Mouse (Mus musculus): Measurements from ENCODE around the gene Myadml2. TPM values are rescaled to one million over a fixed set of nuclear protein-coding genes. Genes with fewer than 3 reads are reported as not detected.

Myadml2 gene
- total RNA-seq, 2 experiments from 2014 or later = 109 to 157 TPM

GRCm38 (mm10) chr11:120659509-120660300 is 11.7 kb upstream of the Myadml2 start:
- H3K27ac ChIP-seq = no peak overlapping the region
- TF ChIP-seq CTCF (IDR thresholded peaks at IDR 0.05) = no peak
- intact Hi-C loops (cut with DNase I) = loop anchor here (1.0 to 10.0 kb wide), 3 partner anchors 13 to 115 kb away; partner anchors contain the start of gene Aspscr1
- DNase-seq = peak; percentile 45
- H3K4me3 ChIP-seq = peak overlapping the region; percentile 75

DNA sequence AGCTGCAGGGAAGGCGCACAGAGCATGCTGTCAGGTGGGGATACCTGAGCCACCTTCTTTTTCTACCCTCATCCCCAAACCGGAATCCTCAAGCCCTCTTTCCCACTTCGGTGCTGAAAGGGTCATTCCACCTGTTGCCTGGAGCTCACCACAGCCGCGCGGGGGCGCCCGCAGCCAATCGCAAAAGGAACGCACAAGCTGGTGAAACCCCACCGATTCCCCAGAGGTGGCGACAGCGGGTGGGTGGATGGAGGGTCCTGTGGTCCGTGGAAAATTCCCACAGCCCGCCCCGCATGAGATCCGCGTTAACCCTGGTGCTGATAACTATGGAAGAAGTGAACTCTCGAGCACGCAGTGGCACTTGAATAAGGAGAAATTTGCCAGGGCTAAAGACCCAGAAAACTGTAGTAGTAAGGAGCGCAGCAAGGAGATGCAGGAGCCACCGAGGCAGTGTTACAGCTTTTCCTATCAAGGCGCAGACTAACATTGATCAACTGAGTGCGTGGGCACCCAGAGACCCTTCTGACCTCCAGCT is 11.0 kb upstream of the Myadml2 start:
- DNase-seq = peak; percentile 88
- peak; percentile 93 for TF ChIP-seq CTCF (IDR thresholded peaks at IDR 0.05)
- Histone ChIP-seq H3K4me3 (peak overlapping the region; percentile 25; the same call in 1 of the 2 replicates), H3K27ac (no peak overlapping the region)
- intact Hi-C loops (cut with DNase I) = loop anchor here (1.0 to 10.0 kb wide), 3 partner anchors 14 to 116 kb away; partner anchors contain the start of gene Aspscr1

DNA sequence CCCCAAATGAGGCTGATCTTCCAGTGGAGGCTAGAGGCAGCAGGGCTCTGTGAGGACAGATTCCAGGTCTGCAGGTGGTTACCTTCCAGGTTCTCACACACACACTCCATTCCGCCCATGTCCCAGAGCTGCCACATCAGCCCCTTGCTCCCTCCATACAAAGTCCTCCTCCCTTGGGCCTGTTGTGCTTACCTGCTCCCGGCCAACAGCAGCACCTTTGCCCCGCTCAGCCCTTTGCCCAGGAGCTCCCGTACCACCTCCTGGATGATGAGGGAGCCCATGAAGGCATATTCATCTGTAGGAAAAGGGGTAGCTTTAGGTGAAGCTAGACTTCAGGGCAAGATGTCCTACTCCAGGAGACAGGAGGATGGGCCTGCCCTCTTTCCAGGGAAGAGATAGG is 9.3 kb upstream of the Myadml2 start:
- Histone ChIP-seq H3K4me3 (no peak overlapping the region), H3K27ac (no peak overlapping the region)
- intact Hi-C loops (cut with DNase I) = loop anchor here (10.0 kb wide), 1 partner anchor 118 kb away; no protein-coding TSS in a partner anchor
- no peak for DNase-seq
- TF ChIP-seq CTCF (IDR thresholded peaks at IDR 0.05) = no peak

DNA sequence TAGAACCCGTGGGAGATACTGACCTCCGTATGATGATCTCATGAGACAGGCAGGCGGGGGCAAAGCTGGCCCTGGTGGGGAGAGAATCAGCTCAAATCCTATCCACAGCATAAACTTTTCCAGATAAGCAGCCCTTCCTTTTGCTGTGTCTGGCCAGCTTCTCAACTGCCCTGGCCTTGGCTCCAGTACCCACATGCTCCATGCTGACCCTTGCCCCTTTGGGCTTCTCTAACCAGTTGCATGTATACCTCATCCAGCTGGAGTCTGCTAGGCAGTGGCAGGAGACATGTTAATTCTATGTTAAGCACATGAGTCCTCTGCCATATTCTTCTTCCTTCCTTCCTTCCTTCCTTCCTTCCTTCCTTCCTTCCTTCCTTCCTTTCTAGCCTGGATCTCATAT is 6.8 kb upstream of the Myadml2 start:
- intact Hi-C loops (cut with DNase I) = loop anchor here (10.0 kb wide), 1 partner anchor 120 kb away; no protein-coding TSS in a partner anchor
- Histone ChIP-seq H3K27ac (no peak overlapping the region), H3K4me3 (no peak overlapping the region)
- no peak for TF ChIP-seq CTCF (IDR thresholded peaks at IDR 0.05)
- DNase-seq = no peak

DNA sequence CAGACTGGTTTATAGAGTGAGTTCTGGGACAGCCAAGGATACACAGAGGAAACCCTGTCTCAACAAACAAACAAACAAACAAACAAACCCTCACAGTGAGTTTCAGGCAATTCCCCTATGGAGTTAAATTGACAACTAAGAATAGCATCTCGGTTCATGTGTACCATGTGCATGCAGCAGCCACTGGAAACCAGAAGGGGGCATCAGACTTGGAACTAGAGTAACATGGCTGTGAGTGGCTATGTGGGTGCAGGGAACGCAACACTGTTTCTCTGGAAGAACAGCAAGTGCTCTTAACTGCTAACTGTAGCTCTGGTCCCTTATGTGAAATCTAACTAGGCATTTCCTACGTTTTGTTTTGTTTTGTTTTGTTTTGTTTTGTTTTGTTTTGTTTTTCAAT is 3.9 kb upstream of the Myadml2 start:
- TF ChIP-seq CTCF (IDR thresholded peaks at IDR 0.05) = peak; percentile 49
- Histone ChIP-seq H3K4me3 (no peak overlapping the region), H3K27ac (no peak overlapping the region)
- intact Hi-C loops (cut with DNase I) = loop anchor here (10.0 kb wide), 1 partner anchor 123 kb away; no protein-coding TSS in a partner anchor
- DNase-seq = no peak

- intact Hi-C loops (cut with DNase I) = no loop called here
- TF ChIP-seq CTCF (IDR thresholded peaks at IDR 0.05) = no peak
- Histone ChIP-seq H3K4me3 (peak overlapping the region; percentile 76), H3K27ac (peak overlapping the region; percentile 99)
- DNase-seq = peak; percentile 56
Measured at GRCm38 (mm10) chr11:120647047-120647830, 719 bp downstream of the Myadml2 start.

DNA sequence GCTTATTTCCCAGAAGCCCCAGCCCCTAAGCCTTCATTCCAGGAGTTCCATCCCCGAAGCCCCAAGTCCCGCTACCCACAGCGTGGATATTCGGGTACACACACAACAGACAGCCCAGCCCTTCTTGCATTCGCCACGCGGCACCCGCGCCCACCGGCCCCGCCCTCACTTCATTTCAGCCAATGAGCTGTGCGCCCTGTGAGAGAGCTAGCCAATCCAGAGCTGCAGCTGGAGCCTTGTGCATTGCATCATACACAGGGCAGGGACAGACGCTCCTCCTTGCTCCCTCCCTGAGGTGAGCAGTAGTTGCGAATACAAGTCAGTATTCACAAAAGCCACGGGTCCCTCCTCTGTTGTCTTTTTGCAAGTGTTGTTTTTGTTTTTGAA is 4.4 kb downstream of the Myadml2 start, which contains the start of gene Pycr1:
Gene Pycr1 (minus strand): TSS at position 169 of the 387 bp plus-strand sequence.
- DNase-seq = peak; percentile 96
- TF ChIP-seq CTCF (IDR thresholded peaks at IDR 0.05) = no peak
- peak within 1 kb of the TSS; percentile 85 for H3K27ac ChIP-seq

GRCm38 (mm10) chr11:120642939-120643600 is 4.9 kb downstream of the Myadml2 start:
- H3K4me3 ChIP-seq = peak overlapping the region; percentile 76
- intact Hi-C loops (cut with DNase I) = no loop called here
- peak; percentile 54 for DNase-seq
- H3K27ac ChIP-seq = peak overlapping the region; percentile 85
- TF ChIP-seq CTCF (IDR thresholded peaks at IDR 0.05) = no peak

More for the DNA sequence above, 4.4 kb downstream of the Myadml2 start, which contains the start of gene Pycr1:
- peak within 1 kb of the TSS; percentile 76 for H3K4me3 ChIP-seq
- intact Hi-C loops (cut with DNase I) = no loop called here

- intact Hi-C loops (cut with DNase I) = no loop called here
- TF ChIP-seq CTCF (IDR thresholded peaks at IDR 0.05) = no peak
- no peak overlapping the region for H3K27ac ChIP-seq
- DNase-seq = no peak
- no peak overlapping the region for H3K4me3 ChIP-seq
Measured at GRCm38 (mm10) chr11:120641869-120642268, 6.1 kb downstream of the Myadml2 start.

DNA sequence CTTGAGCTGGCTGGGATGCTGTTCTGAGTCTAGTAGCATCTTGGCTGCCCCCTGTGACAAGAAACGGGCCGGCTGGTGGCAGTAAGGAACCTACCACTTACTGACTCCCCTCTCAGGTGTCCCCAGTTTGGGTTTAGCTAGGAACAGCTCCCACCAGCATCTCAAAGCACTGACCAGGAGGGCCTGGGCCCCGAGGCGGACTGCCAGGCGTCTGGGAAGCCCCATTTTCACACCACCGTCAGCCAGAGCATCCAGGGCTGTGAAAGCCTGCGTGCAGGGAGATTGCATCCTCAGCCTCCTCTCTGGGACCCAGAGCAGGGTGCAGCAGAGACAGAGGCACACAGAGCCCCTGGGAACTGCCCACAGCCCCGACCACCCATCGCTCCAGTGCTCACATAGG is 6.7 kb downstream of the Myadml2 start:
- DNase-seq = no peak
- intact Hi-C loops (cut with DNase I) = no loop called here
- no peak overlapping the region for H3K27ac ChIP-seq
- no peak for TF ChIP-seq CTCF (IDR thresholded peaks at IDR 0.05)
- no peak overlapping the region for H3K4me3 ChIP-seq

DNA sequence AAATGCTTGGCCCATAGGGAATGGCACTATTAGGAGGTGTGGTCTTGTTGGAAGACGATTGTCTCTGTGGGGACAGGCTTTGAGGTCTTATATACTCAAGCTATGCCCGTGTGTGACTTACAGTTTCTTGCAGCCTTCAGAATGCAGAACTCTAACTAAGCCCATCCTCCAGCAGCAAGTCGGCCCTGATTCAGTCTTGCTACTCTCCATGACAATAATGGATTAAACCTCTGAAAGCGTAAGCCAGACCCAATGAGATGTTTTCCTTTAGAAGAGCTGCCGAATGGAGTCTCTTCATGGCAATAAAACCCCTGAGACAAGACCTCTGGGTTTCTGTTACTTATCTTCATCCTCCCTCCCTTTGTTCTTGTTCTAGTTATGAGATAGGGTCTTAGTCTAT is 13.1 kb downstream of the Myadml2 start:
- TF ChIP-seq CTCF (IDR thresholded peaks at IDR 0.05) = no peak
- Histone ChIP-seq H3K4me3 (no peak overlapping the region), H3K27ac (no peak overlapping the region)
- DNase-seq = no peak
- intact Hi-C loops (cut with DNase I) = no loop called here

Data from gastrocnemius, adult 2 months (tissue).